Mouse (Mus musculus) heart, adult 9 months (tissue): ENCODE data around the gene Ckap2.

Source experiments
- DNase-seq, 2 experiments: peaks; one replicate each; pipeline ENCODE4 v3.0.0; 2022; ENCODE audit warnings: low spot score in 2 of 2

Gene Ckap2

DNA sequence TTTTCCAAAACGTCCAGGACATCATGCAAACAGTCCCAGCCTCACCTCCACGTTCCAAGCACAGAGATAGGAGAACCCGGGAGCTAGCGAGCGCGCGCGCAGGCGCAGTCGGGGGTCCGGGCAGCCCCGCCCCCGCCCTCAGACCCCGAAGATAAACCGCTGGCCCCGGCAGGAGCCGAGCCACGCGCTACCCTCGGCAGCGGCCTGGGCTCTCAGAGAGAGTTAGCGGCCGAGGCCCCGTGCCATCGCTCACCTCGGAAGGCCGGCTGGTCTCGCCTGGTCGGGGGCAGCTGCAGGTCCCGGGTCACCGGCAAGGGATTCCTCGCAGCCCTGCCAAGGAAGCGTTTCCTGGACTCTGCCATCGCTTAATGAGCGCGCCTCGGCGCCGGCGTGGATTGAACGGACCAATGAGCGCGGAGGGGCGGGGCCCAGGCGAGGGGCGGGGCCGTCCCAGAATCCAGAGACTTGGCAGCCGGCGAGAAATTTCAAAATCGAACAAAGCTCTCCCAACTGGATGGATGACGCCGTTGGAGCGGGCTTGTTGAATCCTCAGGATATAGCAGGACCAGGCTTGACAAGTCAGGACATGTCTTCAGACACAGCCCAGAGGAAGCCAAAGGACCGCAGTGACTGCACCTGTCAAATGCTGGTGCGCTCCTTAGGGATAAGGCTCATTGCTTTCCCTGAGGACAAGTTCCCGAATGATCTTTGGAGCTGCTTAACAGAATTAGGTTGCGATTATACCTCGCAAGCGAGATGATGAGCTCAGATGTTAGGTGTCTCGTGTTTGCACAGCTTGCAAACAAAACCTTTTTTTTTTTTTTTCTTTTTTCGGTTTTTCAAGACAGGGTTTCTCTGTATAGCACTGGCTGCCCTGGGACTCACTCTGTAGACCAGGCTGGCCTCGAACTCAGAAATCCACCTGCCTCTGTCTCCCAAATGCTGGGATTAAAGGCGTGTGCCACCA, at the start of gene Ckap2:
Gene Ckap2 (minus strand): TSS at position 389 of the 967 bp plus-strand sequence.
- DNase-seq: peak; percentile 88 to 89

- peak; percentile 23 to 63 for DNase-seq
Measured at GRCm38 (mm10) chr8:22228621-22229020, 43.0 kb upstream of the Ckap2 start.

DNA sequence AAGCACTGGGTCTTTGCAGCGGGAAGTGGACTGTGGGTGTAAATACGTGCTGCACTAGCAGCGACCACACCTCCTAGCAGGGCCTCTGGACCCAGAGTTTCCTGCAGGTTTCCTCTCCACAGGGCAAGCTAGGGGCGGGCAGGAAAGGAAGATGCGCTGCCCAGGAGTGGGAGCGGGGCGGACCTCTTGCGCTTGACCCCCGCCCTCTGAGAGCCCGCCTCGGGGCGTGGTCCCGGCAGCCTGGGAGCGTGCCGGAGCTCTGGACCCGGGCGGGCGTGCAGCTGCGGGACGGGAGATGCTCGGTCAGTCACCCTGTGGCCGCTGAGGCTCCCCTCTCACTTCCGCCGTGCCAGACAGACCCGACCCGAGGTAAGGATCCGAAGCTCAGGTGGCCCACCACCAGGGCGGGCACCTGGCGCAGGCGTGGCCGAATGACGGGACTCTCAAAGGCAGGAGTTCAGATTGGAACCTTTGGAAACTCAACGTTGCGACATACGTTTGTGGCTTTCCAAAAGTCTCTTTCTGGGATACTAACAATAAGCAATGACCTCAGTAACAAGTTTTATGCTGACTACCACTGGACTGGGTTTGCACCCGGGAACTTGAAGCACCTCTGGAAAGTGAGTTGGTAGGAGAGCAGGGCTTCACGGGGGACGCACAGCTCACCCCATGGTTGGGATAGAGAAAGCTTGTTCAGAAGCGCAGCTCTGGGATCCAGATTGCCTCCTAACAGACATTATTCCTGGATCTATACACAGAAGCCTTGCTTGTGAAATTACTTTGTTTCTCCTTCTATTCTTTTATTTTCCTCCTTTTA, 41.6 kb upstream of the Ckap2 start, which contains the start of gene Thsd1:
Gene Thsd1 (plus strand): TSS at position 253 of the 817 bp plus-strand sequence.
- DNase-seq: peak; percentile 71 to 77

DNA sequence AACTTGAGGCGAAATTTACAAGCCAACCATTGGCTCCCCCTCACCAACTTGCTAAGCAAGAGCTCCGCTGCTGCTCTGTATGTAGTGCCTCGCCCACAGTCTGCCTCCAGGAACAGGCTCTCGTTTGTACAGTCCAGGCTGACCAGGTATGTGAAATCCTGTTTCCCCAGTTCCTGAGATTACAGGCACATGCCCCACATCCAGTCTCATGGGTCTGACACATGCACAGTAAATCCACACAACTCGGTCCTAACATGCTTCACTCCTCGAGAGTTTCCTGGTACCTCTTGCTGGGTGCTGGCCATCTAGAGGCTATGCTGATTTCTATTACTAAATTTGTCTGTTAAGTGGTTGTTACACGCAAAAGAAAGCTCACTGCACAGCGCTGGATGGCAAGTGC, 40.7 kb upstream of the Ckap2 start:
- DNase-seq: no peak

DNA sequence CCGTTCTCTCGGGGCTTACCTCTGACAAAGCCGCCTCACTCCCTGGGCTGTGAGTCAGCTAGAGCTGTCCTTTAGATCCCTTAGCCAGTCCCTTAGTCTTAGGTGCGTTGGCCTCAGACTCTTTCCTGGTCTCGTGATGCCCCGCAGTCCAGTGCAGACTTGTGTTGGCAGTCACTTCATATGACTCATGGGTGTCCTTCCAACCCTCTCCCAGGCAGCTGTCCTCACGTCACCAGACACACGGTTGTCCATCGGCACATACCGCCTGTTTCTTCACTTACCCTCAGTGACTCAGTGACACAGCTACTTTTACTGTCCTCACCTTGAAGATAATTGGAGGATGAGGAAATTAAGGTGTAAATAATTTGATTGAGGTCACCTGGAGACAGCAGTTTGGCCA, 29.2 kb upstream of the Ckap2 start:
- DNase-seq: peak; percentile 20 to 23

- peak; percentile 29 to 56 for DNase-seq
Measured at GRCm38 (mm10) chr8:22209012-22209411, 23.4 kb upstream of the Ckap2 start.

GRCm38 (mm10) chr8:22207535-22207934, 21.9 kb upstream of the Ckap2 start:
- DNase-seq: no peak

DNA sequence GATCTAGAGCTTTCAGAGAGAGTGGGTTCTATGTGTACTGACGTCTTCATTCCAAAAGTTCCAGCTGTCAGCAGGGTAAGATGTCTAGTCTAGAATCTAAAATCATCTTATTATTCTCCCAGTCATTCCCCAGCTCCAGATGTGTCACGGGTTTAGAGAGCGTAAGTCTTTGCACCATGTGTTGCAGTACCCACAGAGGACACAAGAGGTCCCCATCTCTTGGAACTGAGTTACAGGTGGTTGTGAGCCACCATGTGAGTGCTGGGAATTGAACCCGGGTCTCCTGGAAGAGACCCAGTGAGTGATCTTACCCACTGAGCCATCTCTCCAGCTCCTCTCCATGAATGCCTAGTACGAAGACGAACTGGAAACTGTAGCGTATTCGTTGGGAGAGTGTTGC, 13.9 kb upstream of the Ckap2 start:
- no peak for DNase-seq

DNA sequence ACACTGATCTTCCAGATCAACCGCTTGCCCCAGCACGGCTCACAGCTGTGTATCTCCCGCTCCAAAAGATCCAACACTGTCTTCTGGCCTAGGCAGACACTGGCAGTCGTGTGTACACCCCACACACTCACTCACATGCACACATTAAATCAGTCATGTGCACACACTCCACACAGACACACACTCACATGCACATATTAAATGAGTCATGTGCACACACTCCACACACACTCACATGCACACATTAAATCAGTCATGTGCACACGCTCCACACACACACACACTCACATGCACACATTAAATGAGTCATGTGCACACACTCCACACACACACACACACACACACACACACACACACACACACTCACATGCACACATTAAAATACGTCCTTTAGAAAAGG, 12.3 kb upstream of the Ckap2 start:
- DNase-seq: no peak

- DNase-seq: no peak
Measured at GRCm38 (mm10) chr8:22193432-22194010, 7.9 kb upstream of the Ckap2 start.

- peak; percentile 86 to 89 for DNase-seq
Measured at GRCm38 (mm10) chr8:22192660-22193431, 7.2 kb upstream of the Ckap2 start, which contains the start of gene Vps36. Gene Vps36 (plus strand): TSS chr8:22192809.

GRCm38 (mm10) chr8:22184884-22185283, 735 bp downstream of the Ckap2 start:
- no peak for DNase-seq

DNA sequence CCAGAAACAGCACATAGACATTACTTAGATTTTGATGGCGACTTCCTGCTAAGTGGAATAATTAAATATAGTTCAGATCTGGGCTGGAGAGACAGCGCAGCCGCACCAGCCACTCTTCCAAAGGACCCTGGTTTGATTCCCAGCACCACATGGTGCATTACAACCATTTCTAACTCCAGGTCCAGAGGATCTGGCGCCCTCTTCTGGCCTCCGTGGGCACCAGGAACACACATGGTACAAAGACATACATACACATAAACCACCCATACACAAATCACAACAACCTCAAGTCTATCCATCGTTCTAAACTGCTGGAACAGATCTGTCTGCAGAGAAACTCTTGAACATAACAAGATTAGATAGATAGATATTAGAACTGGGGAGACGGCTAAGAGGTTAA, 9.7 kb downstream of the Ckap2 start:
- no peak for DNase-seq

DNA sequence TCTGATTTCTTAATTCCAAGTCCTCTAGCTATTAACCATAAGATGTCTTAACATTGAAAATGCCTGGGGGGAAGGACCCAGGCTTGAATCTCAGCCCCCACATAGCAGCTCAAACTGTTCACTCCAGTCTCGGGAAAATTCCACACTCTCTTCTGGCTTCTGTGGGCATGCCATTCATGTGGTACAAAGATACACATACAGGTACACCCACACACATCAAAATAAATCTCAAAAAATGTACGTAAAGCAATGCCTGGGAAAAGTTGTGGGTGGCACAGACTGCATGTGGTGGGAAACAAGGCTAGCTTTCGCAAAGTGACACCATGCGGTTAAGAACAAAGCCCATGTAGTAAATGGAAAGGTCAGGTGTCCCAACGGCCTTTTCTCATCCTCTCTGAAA, 16.5 kb downstream of the Ckap2 start:
- no peak for DNase-seq

DNA sequence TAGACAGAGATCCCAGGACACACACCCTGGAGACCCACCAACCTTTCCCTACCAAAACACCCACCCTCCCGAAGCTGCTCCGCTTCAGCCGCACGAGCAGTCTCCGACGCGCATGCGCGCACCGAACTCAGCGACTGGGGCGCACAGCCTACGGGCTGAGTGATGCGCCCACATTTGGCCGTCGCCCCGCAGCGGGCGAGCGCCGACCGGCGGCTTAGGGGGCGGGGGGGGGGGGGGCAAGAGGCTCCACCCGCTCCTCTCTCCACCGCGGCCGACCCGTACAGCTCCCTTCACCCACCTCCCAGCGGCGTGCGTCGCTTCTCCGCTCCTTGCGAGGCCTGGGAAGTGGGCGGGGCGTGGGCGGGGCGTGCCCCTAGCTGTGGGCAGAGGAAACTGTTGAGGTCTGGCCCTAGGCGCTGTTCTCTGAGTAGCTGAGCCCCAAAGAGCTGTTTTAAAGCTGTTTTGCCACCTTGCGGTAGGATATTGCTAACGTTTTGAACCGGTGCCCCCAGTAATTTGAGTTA, 19.5 kb downstream of the Ckap2 start, which contains the start of gene Nek3:
Gene Nek3 (minus strand): TSS at position 356 of the 524 bp plus-strand sequence.
- DNase-seq: peak; percentile 75 to 81

GRCm38 (mm10) chr8:22165251-22166079, 20.2 kb downstream of the Ckap2 start:
- DNase-seq: no peak

DNA sequence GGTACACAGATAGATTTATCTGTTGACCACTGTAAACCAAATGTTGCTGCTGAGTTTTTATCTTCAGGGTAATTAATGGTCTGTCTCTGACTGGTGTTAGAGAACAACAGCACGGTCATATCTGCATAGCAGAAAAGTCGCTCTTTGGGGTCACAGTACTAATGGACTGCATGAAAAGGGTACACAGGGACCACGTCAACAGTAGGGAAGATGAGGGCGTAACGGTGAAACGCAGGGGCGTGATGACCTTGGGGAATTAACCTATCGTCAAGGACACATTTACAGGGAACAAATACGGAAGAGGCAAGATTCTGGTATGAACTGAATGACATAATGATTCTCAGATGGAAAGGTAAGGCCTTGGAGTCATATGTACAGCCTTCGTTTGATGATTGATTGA, 21.2 kb downstream of the Ckap2 start:
- DNase-seq: no peak

DNA sequence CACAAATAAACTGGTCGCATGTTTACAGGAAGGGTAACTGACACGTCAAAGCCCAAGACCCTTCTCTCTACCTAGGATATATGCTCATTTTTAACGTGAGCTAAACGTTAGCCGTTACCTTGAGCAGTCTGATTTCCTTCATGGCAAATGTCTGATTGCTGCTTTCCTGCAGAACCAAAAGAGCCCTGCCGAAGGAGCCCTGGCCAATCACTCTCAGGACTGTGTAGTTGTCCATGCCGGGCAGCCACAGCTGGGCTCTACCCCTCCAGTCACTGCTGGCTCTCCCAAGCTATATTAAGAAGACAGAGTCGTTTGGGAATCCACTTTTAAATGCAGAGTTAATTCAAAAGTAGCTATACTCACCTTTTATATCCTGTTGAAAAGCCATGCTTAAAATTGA, 23.4 kb downstream of the Ckap2 start:
- no peak for DNase-seq

- no peak for DNase-seq
Measured at GRCm38 (mm10) chr8:22150345-22150663, 35.3 kb downstream of the Ckap2 start.
